Mouse (Mus musculus): ENCODE results near the gene 1600012H06Rik. TPM values are rescaled to one million over a fixed set of nuclear protein-coding genes. Genes with fewer than 3 reads are reported as not detected.
A peak's percentile ranks its signal among the peaks of the same experiment; 100 is the strongest.
"Not testable (repeated sequence)": the region's sequence is repeated elsewhere in the genome, so short reads cannot be mapped to it uniquely, and the experiment has no call there.

Gene 1600012H06Rik
- polyA plus RNA-seq, 1 experiment from 2014 or later, result 43.5 TPM

GRCm38 (mm10) chr17:14935280-14935679, 7.7 kb upstream of the 1600012H06Rik start:
- 70% methylated on average over 10 of the region's 14 CpGs for WGBS
- not testable (repeated sequence) for ATAC-seq (ENCODE audit: low read depth); H3K9me3 ChIP-seq (ENCODE audit: control insufficient read depth, low read length)

GRCm38 (mm10) chr17:14935841-14936605, 7.0 kb upstream of the 1600012H06Rik start:
- Histone ChIP-seq H3K4me3 (ENCODE audit: low read length) (no peak overlapping the region), H3K9me3 (ENCODE audit: control insufficient read depth, low read length) (no peaks in the 10 kb centered on the region), H3K4me1 (replicated peaks; ENCODE audit: control insufficient read depth, insufficient read depth, low read length) (no peaks in the 10 kb centered on the region), H3K9ac (ENCODE audit: low read length) (no peak overlapping the region), H3K4me2 (ENCODE audit: low read depth, low read length) (no peak overlapping the region), H3K27ac (ENCODE audit: low read length) (no peak overlapping the region), H3K27me3 (ENCODE audit: control insufficient read depth, insufficient read depth, low read depth, low read length) (no peaks in the 10 kb centered on the region), H3K36me3 (ENCODE audit: control insufficient read depth, insufficient read depth, low read length) (no peaks in the 10 kb centered on the region)
- WGBS, result 52% methylated on average over 5 of the region's 5 CpGs
- ATAC-seq (ENCODE audit: low read depth), result no peak

More at GRCm38 (mm10) chr17:14935280-14935679, 7.7 kb upstream of the 1600012H06Rik start:
- H3K4me1 ChIP-seq (replicated peaks; ENCODE audit: control insufficient read depth, insufficient read depth, low read length); H3K4me2 ChIP-seq (ENCODE audit: low read depth, low read length); H3K9ac ChIP-seq (ENCODE audit: low read length); H3K27ac ChIP-seq (ENCODE audit: low read length); H3K36me3 ChIP-seq (ENCODE audit: control insufficient read depth, insufficient read depth, low read length); H3K27me3 ChIP-seq (ENCODE audit: control insufficient read depth, insufficient read depth, low read depth, low read length); H3K4me3 ChIP-seq (ENCODE audit: low read length): not testable (repeated sequence)

- Histone ChIP-seq H3K4me3 (ENCODE audit: low read length) (peak overlapping the region; percentile 68), H3K4me1 (replicated peaks; ENCODE audit: control insufficient read depth, insufficient read depth, low read length) (peaks cover 12% of the 10 kb centered on the region), H3K4me2 (ENCODE audit: low read depth, low read length) (peak overlapping the region; percentile 55), H3K36me3 (ENCODE audit: control insufficient read depth, insufficient read depth, low read length) (peaks cover 12% of the 10 kb centered on the region; the same call in 1 of the 2 replicates), H3K9ac (ENCODE audit: low read length) (peak overlapping the region; percentile 74)
- not testable (repeated sequence) for H3K9me3 ChIP-seq (ENCODE audit: control insufficient read depth, low read length); H3K27ac ChIP-seq (ENCODE audit: low read length); ATAC-seq (ENCODE audit: low read depth); H3K27me3 ChIP-seq (ENCODE audit: control insufficient read depth, insufficient read depth, low read depth, low read length)
- 60% methylated on average over 6 of the region's 6 CpGs for whole genome bisulfite sequencing
Measured at GRCm38 (mm10) chr17:14942181-14942580, 803 bp upstream of the 1600012H06Rik start.

- peak overlapping the region; percentile 70 for H3K4me2 ChIP-seq (ENCODE audit: low read depth, low read length)
- H3K27me3 ChIP-seq (ENCODE audit: control insufficient read depth, insufficient read depth, low read depth, low read length), result no peaks in the 10 kb centered on the region
- H3K9me3 ChIP-seq (ENCODE audit: control insufficient read depth, low read length), result no peaks in the 10 kb centered on the region
- peaks cover 16% of the 10 kb centered on the region; the same call in 1 of the 2 replicates for H3K36me3 ChIP-seq (ENCODE audit: control insufficient read depth, insufficient read depth, low read length)
- ATAC-seq (ENCODE audit: low read depth), result peak; percentile 2
- peak overlapping the region; percentile 68 for H3K4me3 ChIP-seq (ENCODE audit: low read length)
- peak overlapping the region; percentile 48 for H3K27ac ChIP-seq (ENCODE audit: low read length)
- H3K9ac ChIP-seq (ENCODE audit: low read length), result peak overlapping the region; percentile 80
- H3K4me1 ChIP-seq (replicated peaks; ENCODE audit: control insufficient read depth, insufficient read depth, low read length), result peaks cover 12% of the 10 kb centered on the region
- WGBS, result 8% methylated on average over 16 of the region's 16 CpGs
Measured at GRCm38 (mm10) chr17:14943729-14944059, 710 bp downstream of the 1600012H06Rik start.

GRCm38 (mm10) chr17:14944551-14944950, 1.6 kb downstream of the 1600012H06Rik start:
- no peak overlapping the region for H3K4me3 ChIP-seq (ENCODE audit: low read length)
- H3K9me3 ChIP-seq (ENCODE audit: control insufficient read depth, low read length), result no peaks in the 10 kb centered on the region
- H3K4me1 ChIP-seq (replicated peaks; ENCODE audit: control insufficient read depth, insufficient read depth, low read length), result peaks cover 12% of the 10 kb centered on the region
- H3K9ac ChIP-seq (ENCODE audit: low read length), result no peak overlapping the region
- H3K27ac ChIP-seq (ENCODE audit: low read length), result no peak overlapping the region
- ATAC-seq (ENCODE audit: low read depth), result no peak
- no peaks in the 10 kb centered on the region for H3K27me3 ChIP-seq (ENCODE audit: control insufficient read depth, insufficient read depth, low read depth, low read length)
- 92% methylated on average over 1 of the region's 1 CpGs for WGBS
- peaks cover 20% of the 10 kb centered on the region for H3K36me3 ChIP-seq (ENCODE audit: control insufficient read depth, insufficient read depth, low read length)
- H3K4me2 ChIP-seq (ENCODE audit: low read depth, low read length), result no peak overlapping the region

- H3K9me3 ChIP-seq (ENCODE audit: control insufficient read depth, low read length), result no peaks in the 10 kb centered on the region
- no peak overlapping the region for H3K4me3 ChIP-seq (ENCODE audit: low read length)
- H3K4me1 ChIP-seq (replicated peaks; ENCODE audit: control insufficient read depth, insufficient read depth, low read length), result peaks cover 6% of the 10 kb centered on the region
- WGBS, result 83% methylated on average over 7 of the region's 7 CpGs
- no peak overlapping the region for H3K9ac ChIP-seq (ENCODE audit: low read length)
- no peak overlapping the region for H3K27ac ChIP-seq (ENCODE audit: low read length)
- no peaks in the 10 kb centered on the region for H3K27me3 ChIP-seq (ENCODE audit: control insufficient read depth, insufficient read depth, low read depth, low read length)
- no peak for ATAC-seq (ENCODE audit: low read depth)
- H3K4me2 ChIP-seq (ENCODE audit: low read depth, low read length), result no peak overlapping the region
- H3K36me3 ChIP-seq (ENCODE audit: control insufficient read depth, insufficient read depth, low read length), result peaks cover 42% of the 10 kb centered on the region
Measured at GRCm38 (mm10) chr17:14949161-14949827, 6.3 kb downstream of the 1600012H06Rik start.

- Histone ChIP-seq H3K27me3 (ENCODE audit: control insufficient read depth, insufficient read depth, low read depth, low read length) (no peaks in the 10 kb centered on the region), H3K9me3 (ENCODE audit: control insufficient read depth, low read length) (no peaks in the 10 kb centered on the region), H3K27ac (ENCODE audit: low read length) (no peak overlapping the region), H3K36me3 (ENCODE audit: control insufficient read depth, insufficient read depth, low read length) (peaks cover 28% of the 10 kb centered on the region), H3K4me2 (ENCODE audit: low read depth, low read length) (no peak overlapping the region), H3K4me1 (replicated peaks; ENCODE audit: control insufficient read depth, insufficient read depth, low read length) (no peaks in the 10 kb centered on the region), H3K9ac (ENCODE audit: low read length) (no peak overlapping the region), H3K4me3 (ENCODE audit: low read length) (no peak overlapping the region)
- ATAC-seq (ENCODE audit: low read depth), result no peak
- 87% methylated on average over 8 of the region's 8 CpGs for WGBS
Measured at GRCm38 (mm10) chr17:14953452-14953851, 10.5 kb downstream of the 1600012H06Rik start.

- Histone ChIP-seq H3K9me3 (ENCODE audit: control insufficient read depth, low read length) (no peaks in the 10 kb centered on the region), H3K4me1 (replicated peaks; ENCODE audit: control insufficient read depth, insufficient read depth, low read length) (peaks cover 6% of the 10 kb centered on the region), H3K4me3 (ENCODE audit: low read length) (no peak overlapping the region), H3K27me3 (ENCODE audit: control insufficient read depth, insufficient read depth, low read depth, low read length) (no peaks in the 10 kb centered on the region), H3K27ac (ENCODE audit: low read length) (no peak overlapping the region), H3K9ac (ENCODE audit: low read length) (no peak overlapping the region), H3K4me2 (ENCODE audit: low read depth, low read length) (no peak overlapping the region), H3K36me3 (ENCODE audit: control insufficient read depth, insufficient read depth, low read length) (peaks cover 7% of the 10 kb centered on the region; the same call in 1 of the 2 replicates)
- 86% methylated on average over 5 of the region's 5 CpGs for WGBS
- ATAC-seq (ENCODE audit: low read depth), result no peak
Measured at GRCm38 (mm10) chr17:14958686-14959327, 15.8 kb downstream of the 1600012H06Rik start.

GRCm38 (mm10) chr17:14959979-14960378, 17.0 kb downstream of the 1600012H06Rik start:
- H3K4me3 ChIP-seq (ENCODE audit: low read length), result peak overlapping the region; percentile 45
- no peaks in the 10 kb centered on the region for H3K27me3 ChIP-seq (ENCODE audit: control insufficient read depth, insufficient read depth, low read depth, low read length)
- 0 out of 2 replicates have a peak, but pooled peaks cover 2% of the 10 kb centered on the region for H3K36me3 ChIP-seq (ENCODE audit: control insufficient read depth, insufficient read depth, low read length)
- ATAC-seq (ENCODE audit: low read depth), result no peak
- no peaks in the 10 kb centered on the region for H3K9me3 ChIP-seq (ENCODE audit: control insufficient read depth, low read length)
- peaks cover 6% of the 10 kb centered on the region for H3K4me1 ChIP-seq (replicated peaks; ENCODE audit: control insufficient read depth, insufficient read depth, low read length)
- peak overlapping the region; percentile 57 for H3K9ac ChIP-seq (ENCODE audit: low read length)
- H3K4me2 ChIP-seq (ENCODE audit: low read depth, low read length), result peak overlapping the region; percentile 69
- 27% methylated on average over 3 of the region's 3 CpGs for WGBS
- H3K27ac ChIP-seq (ENCODE audit: low read length), result no peak overlapping the region
